Mouse (Mus musculus) CD4-positive, CD25-positive, alpha-beta regulatory T cell, adult 4 months (primary cell): ENCODE measurements around the gene Upk3a. TPM values are rescaled to one million over a fixed set of nuclear protein-coding genes. Genes with fewer than 3 reads are reported as not detected.

ENCODE experiments used
- ATAC-seq: one replicate; pipeline ENCODE4 v1.8.0; 2017
- polyA plus RNA-seq, 2 experiments: library from polyadenylated mRNA; unstranded; fragments of 100-300 nt; shearing (Covaris generic); gene quantifications; one replicate each; pipeline ENCODE4 v1.2.1; 2017

The Upk3a gene
- polyA plus RNA-seq, 2 experiments from 2014 or later: not detected

DNA sequence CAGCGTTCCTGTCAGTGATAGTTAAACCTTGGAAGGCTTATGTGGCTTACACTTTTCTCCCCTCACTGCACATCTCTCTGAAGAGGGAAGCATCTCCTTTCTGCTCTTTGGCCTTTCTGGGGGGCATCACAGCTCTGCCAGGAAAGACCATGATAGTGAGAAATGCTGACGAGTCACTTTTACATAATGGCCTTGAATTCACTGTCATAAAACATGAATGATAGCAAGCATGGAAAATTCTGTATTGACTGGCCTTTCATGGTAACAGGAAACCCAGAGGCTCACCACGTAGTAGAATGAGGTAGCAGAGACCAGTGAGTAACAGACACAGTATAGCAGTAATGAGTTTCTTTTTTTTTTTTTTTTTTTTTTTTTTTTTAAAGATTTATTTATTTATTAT, 37.2 kb downstream of the Upk3a start:
- no peak for ATAC-seq

DNA sequence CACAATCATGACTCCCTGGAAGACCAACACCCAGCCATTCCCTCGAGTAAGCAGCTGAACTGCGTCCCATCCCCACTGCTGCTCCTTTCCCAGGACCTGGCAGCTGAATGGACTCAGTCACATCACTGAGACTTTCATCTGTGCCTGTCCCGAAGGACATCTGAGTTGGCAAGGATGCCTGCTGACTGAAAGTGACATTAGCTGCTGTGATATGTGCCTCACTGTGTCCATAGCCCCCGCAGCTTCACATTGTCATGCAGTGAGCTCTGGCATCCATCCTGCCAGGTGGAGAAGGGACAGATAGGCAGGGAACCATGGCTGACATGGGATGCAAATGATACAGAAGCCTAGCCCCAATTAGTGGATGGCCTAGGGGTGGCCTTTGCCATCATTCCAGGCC, 38.2 kb downstream of the Upk3a start:
- ATAC-seq: no peak

DNA sequence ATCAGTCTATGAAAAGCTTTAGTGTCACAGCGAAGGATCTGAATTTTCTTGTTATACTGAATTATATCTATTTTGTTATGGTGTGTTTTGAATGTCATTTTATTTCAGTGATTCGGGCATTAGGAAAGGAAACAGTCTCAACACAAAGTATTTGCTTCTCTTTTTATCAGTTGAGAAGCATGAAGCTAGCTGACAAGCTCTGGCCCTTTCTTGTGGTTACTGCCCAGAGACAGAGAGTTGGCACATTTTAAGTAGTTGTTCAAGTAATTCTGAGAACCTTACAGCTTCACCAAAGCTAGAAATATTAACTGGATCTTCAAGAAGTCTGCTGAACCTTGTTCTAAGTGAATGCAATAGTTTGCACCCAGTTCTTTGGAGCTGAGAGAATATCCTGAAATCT, 46.5 kb downstream of the Upk3a start:
- no peak for ATAC-seq

DNA sequence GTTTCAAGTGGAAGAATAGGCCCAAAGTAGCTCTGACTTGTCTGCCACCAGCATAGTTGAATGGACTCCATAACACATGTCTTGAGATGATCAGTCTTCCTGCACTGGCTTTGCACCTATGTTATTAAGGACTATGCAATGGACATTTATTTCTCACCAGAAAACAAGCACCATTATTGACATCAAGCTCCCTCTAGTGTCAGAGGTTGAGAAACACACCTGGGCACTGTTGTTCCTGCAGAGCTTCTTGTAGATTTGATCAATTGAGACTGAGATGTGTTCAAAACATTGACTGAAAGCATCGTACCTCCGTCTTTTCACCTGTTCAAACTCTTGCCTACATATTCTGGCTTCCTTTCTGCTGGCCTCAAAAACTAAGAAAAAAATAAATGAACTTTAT, 53.6 kb downstream of the Upk3a start:
- ATAC-seq: peak; percentile 85

Other genes starting within 250 kb of the Upk3a start
- gene Phf21b, start 161.1 kb upstream of the Upk3a start, polyA plus RNA-seq: 1 to 10 TPM in 1 of 2 experiments, under 1 TPM in 1; 0.96 to 1.9 TPM
- under 1 TPM; 0.44 to 0.68 TPM for gene Gm29666, start 97.1 kb upstream of the Upk3a start, polyA plus RNA-seq
- 10 to 100 TPM; 25.6 to 25.7 TPM for gene Nup50, start 93.7 kb upstream of the Upk3a start, polyA plus RNA-seq
- 1 to 10 TPM; 1.4 to 2.0 TPM for gene 5031439G07Rik, start 28.6 kb upstream of the Upk3a start, polyA plus RNA-seq
- gene Fam118a, start 11.8 kb downstream of the Upk3a start, polyA plus RNA-seq: 10 to 100 TPM; 38.3 to 46.1 TPM
- gene Smc1b, start 114.8 kb downstream of the Upk3a start, polyA plus RNA-seq: under 1 TPM in 1 of 2 experiments, not detected in 1; 0.08 TPM
- not detected for gene Ribc2, start 114.9 kb downstream of the Upk3a start, polyA plus RNA-seq
- gene Fbln1, start 188.8 kb downstream of the Upk3a start, polyA plus RNA-seq: not detected